Mouse (Mus musculus) heart, embryonic 10.5 days (tissue): ENCODE results near the gene Lta. TPM values are rescaled to one million over a fixed set of nuclear protein-coding genes. Genes with fewer than 3 reads are reported as not detected.

Source experiments
- DNase-seq: peaks from one replicate; pipeline ENCODE4 v3.0.0-alpha.2; 2017; ENCODE audit warnings: low spot score
- H3K27ac ChIP-seq: fragments of 300-500 bp; sonication (generic); 2 replicates; pipeline ENCODE4 v1.5.1; 2016; ENCODE audit warnings: mild to moderate bottlenecking
- H3K27me3 ChIP-seq: fragments of 300-500 bp; sonication (generic); 2 replicates; pipeline ENCODE4 v1.6.1; 2016; ENCODE audit warnings: mild to moderate bottlenecking; ENCODE audit not compliant: poor library complexity, insufficient read depth, severe bottlenecking
- H3K36me3 ChIP-seq: fragments of 300-500 bp; sonication (generic); 2 replicates; pipeline ENCODE4 v1.6.1; 2016; ENCODE audit warnings: mild to moderate bottlenecking, moderate library complexity
- H3K4me1 ChIP-seq: fragments of 300-500 bp; sonication (generic); 2 replicates; pipeline ENCODE4 v1.6.1; 2016; ENCODE audit warnings: mild to moderate bottlenecking
- H3K4me3 ChIP-seq: fragments of 300-500 bp; sonication (generic); 2 replicates; pipeline ENCODE4 v1.5.1; 2016; ENCODE audit warnings: mild to moderate bottlenecking, moderate library complexity
- H3K9me3 ChIP-seq: fragments of 300-500 bp; sonication (generic); 2 replicates; pipeline ENCODE4 v1.6.1; 2016; ENCODE audit warnings: mild to moderate bottlenecking, moderate library complexity
- WGBS: fragments of 180-500 bp; shearing (Covaris S2); methylation state at CpG from one replicate; pipeline ENCODE4 v1.1.7; 2016; 5-methylcytosine and 5-hydroxymethylcytosine counted together
- polyA plus RNA-seq: library from polyadenylated mRNA; unstranded; fragments of >200 nt; fragmentation: Nextera tagmentation; extraction: Ambion mirVana; gene quantifications from 2 replicates; pipeline ENCODE4 v1.2.1, GENCODE M21; 2016

Gene Lta
- polyA plus RNA-seq, 1 experiment from 2014 or later, result not detected

- Histone ChIP-seq H3K4me1 (peaks cover 38% of the 10 kb centered on the region), H3K36me3 (peaks cover 25% of the 10 kb centered on the region), H3K9me3 (no peaks in the 10 kb centered on the region), H3K27ac (peak overlapping the region; percentile 73), H3K4me3 (no peak overlapping the region), H3K27me3 (no peaks in the 10 kb centered on the region)
- no peak for DNase-seq
- 72% methylated on average over 18 of the region's 18 CpGs for WGBS
These were observed 13.5 kb upstream of the Lta start for GRCm38 (mm10) chr17:35218516-35219193.

- H3K27me3 ChIP-seq, result no peaks in the 10 kb centered on the region
These were observed 7.9 kb upstream of the Lta start for GRCm38 (mm10) chr17:35213071-35213470.

GRCm38 (mm10) chr17:35210593-35210992, 5.4 kb upstream of the Lta start:
- Histone ChIP-seq H3K36me3 (no peaks in the 10 kb centered on the region), H3K27ac (no peak overlapping the region), H3K4me3 (no peak overlapping the region), H3K9me3 (no peaks in the 10 kb centered on the region), H3K27me3 (no peaks in the 10 kb centered on the region), H3K4me1 (no peaks in the 10 kb centered on the region)
- 73% methylated on average over 3 of the region's 3 CpGs for WGBS
- DNase-seq, result no peak

More at GRCm38 (mm10) chr17:35213071-35213470, 7.9 kb upstream of the Lta start:
- H3K9me3 ChIP-seq, result no peaks in the 10 kb centered on the region
- H3K36me3 ChIP-seq, result no peaks in the 10 kb centered on the region
- DNase-seq, result no peak
- no peak overlapping the region for H3K4me3 ChIP-seq
- 0 out of 2 replicates have a peak, but pooled peaks cover 5% of the 10 kb centered on the region for H3K4me1 ChIP-seq
- no peak overlapping the region for H3K27ac ChIP-seq
- WGBS, result 90% methylated on average over 5 of the region's 5 CpGs

- H3K36me3 ChIP-seq, result no peaks in the 10 kb centered on the region
- no peak overlapping the region for H3K27ac ChIP-seq
- peaks cover 5% of the 10 kb centered on the region for H3K27me3 ChIP-seq
- no peak overlapping the region for H3K4me3 ChIP-seq
- H3K9me3 ChIP-seq, result no peaks in the 10 kb centered on the region
- DNase-seq, result no peak
- H3K4me1 ChIP-seq, result peaks cover 3% of the 10 kb centered on the region
- WGBS, result 72% methylated on average over 12 of the region's 12 CpGs
These were observed 4.8 kb upstream of the Lta start for GRCm38 (mm10) chr17:35209785-35210535.

- no peak overlapping the region for H3K4me3 ChIP-seq
- H3K36me3 ChIP-seq, result no peaks in the 10 kb centered on the region
- H3K4me1 ChIP-seq, result peaks cover 13% of the 10 kb centered on the region
- DNase-seq, result no peak
- H3K27ac ChIP-seq, result no peak overlapping the region
- 51% methylated on average over 10 of the region's 10 CpGs for WGBS
- no peaks in the 10 kb centered on the region for H3K9me3 ChIP-seq
- peaks cover 50% of the 10 kb centered on the region for H3K27me3 ChIP-seq
These were observed 224 bp upstream of the Lta start for GRCm38 (mm10) chr17:35205380-35205769.

- Histone ChIP-seq H3K9me3 (no peaks in the 10 kb centered on the region), H3K36me3 (no peaks in the 10 kb centered on the region), H3K4me3 (no peak overlapping the region), H3K27me3 (peaks cover 78% of the 10 kb centered on the region), H3K4me1 (peaks cover 14% of the 10 kb centered on the region), H3K27ac (no peak overlapping the region)
- WGBS, result 72% methylated on average over 4 of the region's 4 CpGs
- no peak for DNase-seq
These were observed 2.7 kb downstream of the Lta start for GRCm38 (mm10) chr17:35202442-35202841.

- Histone ChIP-seq H3K27ac (no peak within 1 kb of the TSS), H3K36me3 (no peaks in the 10 kb centered on the region), H3K4me3 (peak within 1 kb of the TSS; percentile 16; the same call in 1 of the 2 replicates), H3K27me3 (peaks cover 84% of the 10 kb centered on the region), H3K4me1 (peaks cover 14% of the 10 kb centered on the region), H3K9me3 (no peaks in the 10 kb centered on the region)
- WGBS, result 34% methylated on average over 13 of the region's 13 CpGs
- DNase-seq, result no peak
These were observed 3.4 kb downstream of the Lta start, which contains the start of gene Tnf for GRCm38 (mm10) chr17:35201787-35202186. Gene Tnf, minus strand, starts transcription at chr17:35202007.

- no peak for DNase-seq
- H3K36me3 ChIP-seq, result no peaks in the 10 kb centered on the region
- H3K27me3 ChIP-seq, result peaks cover 91% of the 10 kb centered on the region
- H3K27ac ChIP-seq, result no peak overlapping the region
- 50% methylated on average over 11 of the region's 11 CpGs for WGBS
- no peaks in the 10 kb centered on the region for H3K9me3 ChIP-seq
- H3K4me3 ChIP-seq, result no peak overlapping the region
- H3K4me1 ChIP-seq, result peaks cover 19% of the 10 kb centered on the region
These were observed 4.0 kb downstream of the Lta start for GRCm38 (mm10) chr17:35201128-35201527.

GRCm38 (mm10) chr17:35200398-35200797, 4.8 kb downstream of the Lta start:
- H3K4me3 ChIP-seq, result no peak overlapping the region
- no peak for DNase-seq
- H3K27me3 ChIP-seq, result peaks cover 98% of the 10 kb centered on the region
- no peak overlapping the region for H3K27ac ChIP-seq
- WGBS, result 77% methylated on average over 11 of the region's 11 CpGs
- H3K36me3 ChIP-seq, result no peaks in the 10 kb centered on the region
- H3K9me3 ChIP-seq, result no peaks in the 10 kb centered on the region
- peaks cover 26% of the 10 kb centered on the region for H3K4me1 ChIP-seq

- Histone ChIP-seq H3K4me3 (no peak overlapping the region), H3K4me1 (peaks cover 29% of the 10 kb centered on the region), H3K27ac (no peak overlapping the region), H3K27me3 (peaks cover 98% of the 10 kb centered on the region), H3K9me3 (no peaks in the 10 kb centered on the region), H3K36me3 (no peaks in the 10 kb centered on the region)
- DNase-seq, result no peak
- 28% methylated on average over 8 of the region's 8 CpGs for WGBS
These were observed 6.2 kb downstream of the Lta start for GRCm38 (mm10) chr17:35198946-35199345.

GRCm38 (mm10) chr17:35198029-35198428, 7.1 kb downstream of the Lta start:
- no peak for DNase-seq
- H3K27me3 ChIP-seq, result peaks cover 97% of the 10 kb centered on the region
- whole genome bisulfite sequencing, result 60% methylated on average over 7 of the region's 7 CpGs

GRCm38 (mm10) chr17:35197126-35197525, 8.0 kb downstream of the Lta start:
- H3K27ac ChIP-seq, result no peak overlapping the region
- no peaks in the 10 kb centered on the region for H3K36me3 ChIP-seq
- WGBS, result 43% methylated on average over 6 of the region's 6 CpGs
- no peaks in the 10 kb centered on the region for H3K9me3 ChIP-seq
- no peak overlapping the region for H3K4me3 ChIP-seq
- H3K27me3 ChIP-seq, result peaks cover 92% of the 10 kb centered on the region
- peaks cover 32% of the 10 kb centered on the region for H3K4me1 ChIP-seq
- no peak for DNase-seq

More at GRCm38 (mm10) chr17:35198029-35198428, 7.1 kb downstream of the Lta start:
- Histone ChIP-seq H3K36me3 (no peaks in the 10 kb centered on the region), H3K27ac (no peak overlapping the region), H3K4me3 (no peak overlapping the region), H3K9me3 (no peaks in the 10 kb centered on the region), H3K4me1 (peaks cover 32% of the 10 kb centered on the region)

GRCm38 (mm10) chr17:35196321-35196641, 8.9 kb downstream of the Lta start:
- WGBS, result 26% methylated on average over 9 of the region's 9 CpGs

More at GRCm38 (mm10) chr17:35196321-35196641, 8.9 kb downstream of the Lta start:
- Histone ChIP-seq H3K4me1 (peaks cover 32% of the 10 kb centered on the region), H3K27ac (no peak overlapping the region), H3K36me3 (no peaks in the 10 kb centered on the region), H3K9me3 (no peaks in the 10 kb centered on the region), H3K4me3 (peak overlapping the region; percentile 62), H3K27me3 (peaks cover 83% of the 10 kb centered on the region)
- no peak for DNase-seq
